Mouse (Mus musculus): ENCODE results near the gene Tbc1d10a. TPM values are rescaled to one million over a fixed set of nuclear protein-coding genes. Genes with fewer than 3 reads are reported as not detected.

The Tbc1d10a gene
- polyA plus RNA-seq, 1 experiment from 2014 or later: 41.0 TPM

GRCm38 (mm10) chr11:4236546-4237067, 50.0 kb downstream of the Tbc1d10a start:
- Histone ChIP-seq H3K9ac (ENCODE audit: low read depth, low read length) (no peak overlapping the region), H3K36me3 (ENCODE audit: control insufficient read depth, insufficient read depth, low read length) (no peaks in the 10 kb centered on the region), H3K4me3 (ENCODE audit: low read length) (no peak overlapping the region), H3K27ac (ENCODE audit: low read depth, low read length) (no peak overlapping the region), H3K4me2 (ENCODE audit: low read length) (no peak overlapping the region), H3K27me3 (replicated peaks; ENCODE audit: control insufficient read depth, insufficient read depth, low read length) (no peaks in the 10 kb centered on the region), H3K9me3 (ENCODE audit: control insufficient read depth, low read length) (peaks cover 4% of the 10 kb centered on the region), H3K4me1 (ENCODE audit: control insufficient read depth, insufficient read depth, low read depth, low read length) (no peaks in the 10 kb centered on the region)
- no peak for ATAC-seq
- WGBS: 92% methylated on average over 21 of the region's 21 CpGs

DNA sequence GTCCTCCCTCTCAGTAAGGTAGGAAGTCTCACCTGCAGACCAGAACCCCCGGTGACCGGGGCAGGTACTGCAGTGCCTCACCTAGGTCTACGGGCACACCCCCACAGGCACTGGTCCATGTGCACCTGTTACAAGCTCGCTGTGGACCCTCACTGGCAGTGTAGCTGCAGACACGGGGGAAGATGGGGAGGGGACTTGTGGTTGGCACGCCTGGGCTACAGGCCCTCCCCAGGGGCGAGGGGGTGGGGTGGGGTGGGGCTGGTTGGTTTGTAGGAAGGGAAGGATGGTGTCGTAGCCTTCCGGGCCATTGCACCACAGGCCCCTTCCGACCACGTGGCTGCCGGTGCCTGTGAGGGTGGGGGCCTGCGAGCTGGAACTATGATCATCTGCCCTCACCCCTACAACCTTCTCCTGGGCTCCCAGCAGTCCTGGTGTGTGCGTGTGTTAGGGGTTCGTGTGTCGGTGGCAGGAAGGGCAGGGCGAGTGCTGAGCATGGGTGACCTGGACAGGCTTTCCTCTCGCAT, 50.9 kb downstream of the Tbc1d10a start:
- Histone ChIP-seq H3K4me3 (ENCODE audit: low read length) (no peak overlapping the region), H3K9me3 (ENCODE audit: control insufficient read depth, low read length) (peaks cover 4% of the 10 kb centered on the region), H3K4me2 (ENCODE audit: low read length) (no peak overlapping the region), H3K27ac (ENCODE audit: low read depth, low read length) (no peak overlapping the region), H3K4me1 (ENCODE audit: control insufficient read depth, insufficient read depth, low read depth, low read length) (no peaks in the 10 kb centered on the region), H3K36me3 (ENCODE audit: control insufficient read depth, insufficient read depth, low read length) (no peaks in the 10 kb centered on the region), H3K27me3 (replicated peaks; ENCODE audit: control insufficient read depth, insufficient read depth, low read length) (no peaks in the 10 kb centered on the region), H3K9ac (ENCODE audit: low read depth, low read length) (no peak overlapping the region)
- ATAC-seq: no peak
- 82% methylated on average over 18 of the region's 18 CpGs for WGBS

DNA sequence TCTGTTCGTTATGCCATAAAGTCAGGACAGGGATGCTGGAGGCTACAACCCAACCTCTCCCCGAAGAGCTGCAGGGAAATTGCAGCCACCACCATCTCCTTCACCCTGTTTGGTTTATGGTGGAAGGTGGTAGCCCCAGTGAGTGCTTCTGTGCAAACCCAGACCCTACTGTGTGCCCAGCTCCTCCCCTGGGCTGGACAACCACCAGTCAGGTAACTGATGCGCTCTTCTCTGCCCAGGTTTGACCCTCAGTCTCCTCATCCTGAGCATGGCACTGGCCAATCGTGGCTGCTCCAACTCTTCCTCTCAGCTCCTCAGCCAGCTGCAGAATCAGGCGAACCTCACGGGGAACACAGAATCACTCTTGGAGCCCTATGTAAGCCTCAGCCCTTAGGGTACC, 51.6 kb downstream of the Tbc1d10a start:
- Histone ChIP-seq H3K9me3 (ENCODE audit: control insufficient read depth, low read length) (peaks cover 4% of the 10 kb centered on the region), H3K9ac (ENCODE audit: low read depth, low read length) (no peak overlapping the region), H3K36me3 (ENCODE audit: control insufficient read depth, insufficient read depth, low read length) (no peaks in the 10 kb centered on the region), H3K4me2 (ENCODE audit: low read length) (no peak overlapping the region), H3K27me3 (replicated peaks; ENCODE audit: control insufficient read depth, insufficient read depth, low read length) (no peaks in the 10 kb centered on the region), H3K4me1 (ENCODE audit: control insufficient read depth, insufficient read depth, low read depth, low read length) (no peaks in the 10 kb centered on the region), H3K4me3 (ENCODE audit: low read length) (no peak overlapping the region), H3K27ac (ENCODE audit: low read depth, low read length) (no peak overlapping the region)
- WGBS: 95% methylated on average over 6 of the region's 6 CpGs
- ATAC-seq: no peak

DNA sequence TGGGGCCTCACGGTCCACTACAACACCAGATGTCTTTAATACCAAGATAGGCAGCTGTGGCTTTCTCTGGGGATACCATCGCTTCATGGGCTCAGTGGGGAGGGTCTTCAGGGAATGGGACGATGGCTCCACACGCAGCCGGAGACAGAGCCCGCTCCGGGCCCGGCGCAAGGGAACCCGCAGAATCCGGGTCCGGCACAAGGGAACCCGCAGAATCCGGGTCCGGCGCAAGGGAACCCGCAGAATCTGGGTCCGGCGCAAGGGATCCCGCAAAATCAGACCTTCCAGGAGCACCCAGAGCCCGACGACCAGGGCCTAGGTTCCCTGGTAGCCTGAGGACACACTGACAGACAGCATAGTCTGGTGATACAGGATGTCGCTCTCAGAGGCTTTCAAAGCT, 53.1 kb downstream of the Tbc1d10a start:
- no peaks in the 10 kb centered on the region for H3K4me1 ChIP-seq (ENCODE audit: control insufficient read depth, insufficient read depth, low read depth, low read length)
- no peak overlapping the region for H3K9ac ChIP-seq (ENCODE audit: low read depth, low read length)
- 96% methylated on average over 22 of the region's 23 CpGs for WGBS
- peaks cover 4% of the 10 kb centered on the region for H3K9me3 ChIP-seq (ENCODE audit: control insufficient read depth, low read length)
- ATAC-seq: no peak
- no peaks in the 10 kb centered on the region for H3K36me3 ChIP-seq (ENCODE audit: control insufficient read depth, insufficient read depth, low read length)
- H3K4me3 ChIP-seq (ENCODE audit: low read length): no peak overlapping the region
- H3K27ac ChIP-seq (ENCODE audit: low read depth, low read length): no peak overlapping the region
- no peaks in the 10 kb centered on the region for H3K27me3 ChIP-seq (replicated peaks; ENCODE audit: control insufficient read depth, insufficient read depth, low read length)
- H3K4me2 ChIP-seq (ENCODE audit: low read length): no peak overlapping the region

DNA sequence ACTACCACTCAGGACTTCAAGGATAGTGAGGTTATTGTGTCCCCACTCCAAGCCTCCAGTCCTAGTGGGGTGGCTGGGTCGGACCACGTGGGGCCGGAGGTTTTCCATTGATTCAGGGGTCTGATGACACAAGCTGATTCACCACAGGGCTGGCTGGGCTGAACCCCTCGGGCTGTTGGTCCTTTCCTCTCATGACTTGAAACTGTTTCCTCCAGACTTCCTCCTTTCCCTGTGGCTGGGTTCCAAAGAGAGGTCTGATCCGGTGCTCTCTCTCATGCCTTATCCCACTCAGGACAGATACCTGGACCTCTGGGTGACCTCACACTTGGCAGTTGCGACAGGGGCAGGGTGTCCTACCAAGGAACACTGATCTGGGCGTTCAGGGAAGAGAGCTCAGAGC, 53.6 kb downstream of the Tbc1d10a start:
- 81% methylated on average over 7 of the region's 7 CpGs for WGBS
- Histone ChIP-seq H3K9me3 (ENCODE audit: control insufficient read depth, low read length) (peaks cover 4% of the 10 kb centered on the region), H3K36me3 (ENCODE audit: control insufficient read depth, insufficient read depth, low read length) (no peaks in the 10 kb centered on the region), H3K9ac (ENCODE audit: low read depth, low read length) (no peak overlapping the region), H3K27ac (ENCODE audit: low read depth, low read length) (no peak overlapping the region), H3K27me3 (replicated peaks; ENCODE audit: control insufficient read depth, insufficient read depth, low read length) (no peaks in the 10 kb centered on the region), H3K4me2 (ENCODE audit: low read length) (no peak overlapping the region), H3K4me1 (ENCODE audit: control insufficient read depth, insufficient read depth, low read depth, low read length) (no peaks in the 10 kb centered on the region), H3K4me3 (ENCODE audit: low read length) (no peak overlapping the region)
- no peak for ATAC-seq

GRCm38 (mm10) chr11:4241180-4241579, 54.6 kb downstream of the Tbc1d10a start:
- no peak for ATAC-seq
- Histone ChIP-seq H3K27ac (ENCODE audit: low read depth, low read length) (no peak overlapping the region), H3K4me3 (ENCODE audit: low read length) (no peak overlapping the region), H3K36me3 (ENCODE audit: control insufficient read depth, insufficient read depth, low read length) (no peaks in the 10 kb centered on the region), H3K9ac (ENCODE audit: low read depth, low read length) (no peak overlapping the region), H3K4me2 (ENCODE audit: low read length) (no peak overlapping the region), H3K4me1 (ENCODE audit: control insufficient read depth, insufficient read depth, low read depth, low read length) (no peaks in the 10 kb centered on the region), H3K27me3 (replicated peaks; ENCODE audit: control insufficient read depth, insufficient read depth, low read length) (no peaks in the 10 kb centered on the region), H3K9me3 (ENCODE audit: control insufficient read depth, low read length) (peaks cover 4% of the 10 kb centered on the region)
- 91% methylated on average over 4 of the region's 4 CpGs for WGBS

GRCm38 (mm10) chr11:4246126-4246525, 59.5 kb downstream of the Tbc1d10a start:
- Histone ChIP-seq H3K36me3 (ENCODE audit: control insufficient read depth, insufficient read depth, low read length) (no peaks in the 10 kb centered on the region), H3K9ac (ENCODE audit: low read depth, low read length) (no peak overlapping the region), H3K27ac (ENCODE audit: low read depth, low read length) (no peak overlapping the region), H3K4me3 (ENCODE audit: low read length) (no peak overlapping the region), H3K4me2 (ENCODE audit: low read length) (no peak overlapping the region), H3K27me3 (replicated peaks; ENCODE audit: control insufficient read depth, insufficient read depth, low read length) (no peaks in the 10 kb centered on the region), H3K9me3 (ENCODE audit: control insufficient read depth, low read length) (no peaks in the 10 kb centered on the region), H3K4me1 (ENCODE audit: control insufficient read depth, insufficient read depth, low read depth, low read length) (no peaks in the 10 kb centered on the region)
- 75% methylated on average over 6 of the region's 6 CpGs for WGBS
- no peak for ATAC-seq

GRCm38 (mm10) chr11:4246623-4247022, 60.0 kb downstream of the Tbc1d10a start:
- no peaks in the 10 kb centered on the region for H3K9me3 ChIP-seq (ENCODE audit: control insufficient read depth, low read length)
- H3K4me3 ChIP-seq (ENCODE audit: low read length): no peak overlapping the region
- H3K4me2 ChIP-seq (ENCODE audit: low read length): no peak overlapping the region
- H3K27me3 ChIP-seq (replicated peaks; ENCODE audit: control insufficient read depth, insufficient read depth, low read length): no peaks in the 10 kb centered on the region
- no peak overlapping the region for H3K27ac ChIP-seq (ENCODE audit: low read depth, low read length)
- ATAC-seq: no peak
- no peaks in the 10 kb centered on the region for H3K36me3 ChIP-seq (ENCODE audit: control insufficient read depth, insufficient read depth, low read length)
- 77% methylated on average over 4 of the region's 4 CpGs for WGBS
- H3K4me1 ChIP-seq (ENCODE audit: control insufficient read depth, insufficient read depth, low read depth, low read length): no peaks in the 10 kb centered on the region
- H3K9ac ChIP-seq (ENCODE audit: low read depth, low read length): no peak overlapping the region

DNA sequence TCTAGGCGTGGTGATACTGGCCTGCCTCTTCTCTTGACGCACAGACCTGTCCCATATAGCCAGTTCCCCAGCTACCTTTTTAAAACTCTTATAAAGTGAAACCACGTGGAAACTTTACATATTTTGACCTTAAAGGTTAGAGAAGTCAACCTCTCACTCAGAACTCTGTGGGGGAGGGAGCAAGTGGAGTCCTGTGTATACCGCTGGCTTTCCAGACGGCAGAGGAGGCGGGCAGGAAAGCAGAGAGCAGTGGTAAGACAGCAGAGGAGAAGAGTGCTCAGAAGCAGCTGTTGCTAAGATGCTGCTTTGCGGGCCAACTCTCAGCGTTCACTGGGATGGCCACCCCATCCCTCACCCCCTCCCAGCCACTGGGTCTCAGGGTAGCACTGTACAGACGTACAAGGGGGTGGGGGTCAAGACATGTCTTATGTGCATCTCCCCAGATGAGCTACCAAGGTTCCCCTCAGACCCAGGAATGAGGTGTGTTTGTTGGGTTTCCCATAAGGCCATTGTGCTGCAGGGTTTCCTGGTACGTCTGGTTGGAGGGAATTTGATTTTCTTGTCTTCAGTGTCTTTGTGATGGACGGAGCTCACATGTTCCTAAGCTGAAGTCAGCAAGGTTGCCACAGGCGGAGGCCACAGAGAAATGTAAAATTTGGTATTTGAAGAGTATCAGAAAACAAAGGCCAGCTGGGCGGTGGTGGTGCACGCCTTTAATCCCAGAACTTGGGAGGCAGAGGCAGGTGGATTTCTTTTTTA, 60.8 kb downstream of the Tbc1d10a start:
- ATAC-seq: no peak
- 77% methylated on average over 14 of the region's 14 CpGs for WGBS
- Histone ChIP-seq H3K4me3 (ENCODE audit: low read length) (no peak overlapping the region), H3K9ac (ENCODE audit: low read depth, low read length) (no peak overlapping the region), H3K9me3 (ENCODE audit: control insufficient read depth, low read length) (no peaks in the 10 kb centered on the region), H3K27ac (ENCODE audit: low read depth, low read length) (no peak overlapping the region), H3K27me3 (replicated peaks; ENCODE audit: control insufficient read depth, insufficient read depth, low read length) (no peaks in the 10 kb centered on the region), H3K4me1 (ENCODE audit: control insufficient read depth, insufficient read depth, low read depth, low read length) (no peaks in the 10 kb centered on the region), H3K4me2 (ENCODE audit: low read length) (no peak overlapping the region), H3K36me3 (ENCODE audit: control insufficient read depth, insufficient read depth, low read length) (no peaks in the 10 kb centered on the region)

All from hindbrain, embryonic 16.5 days (tissue).